Mouse (Mus musculus) CH12.LX (cell line): ENCODE data around the gene Creb5. TPM values are rescaled to one million over a fixed set of nuclear protein-coding genes. Genes with fewer than 3 reads are reported as not detected.

Experiments used
- DNase-seq: peaks from one replicate; pipeline ENCODE4 v3.0.0-alpha.2; 2013; ENCODE audit errors: extremely low read depth
- H3K27ac ChIP-seq: 2 replicates; pipeline ENCODE4 v1.5.1; 2012; ENCODE audit warnings: low read depth, mild to moderate bottlenecking, control low read depth, moderate library complexity; ENCODE audit not compliant: insufficient read depth
- H3K27me3 ChIP-seq: replicated peaks from 2 replicates; pipeline ENCODE3; 2012; ENCODE audit warnings: inconsistent platforms
- H3K36me3 ChIP-seq, 2 experiments: replicated peaks in 1 of 2; 2 replicates each; pipeline versions ENCODE3 to v1.6.1; 2012; ENCODE audit warnings: inconsistent platforms in 1 of 2, low read length in 1 of 2, mild to moderate bottlenecking in 1 of 2, mixed read lengths in 1 of 2, moderate library complexity in 1 of 2; ENCODE audit not compliant: control insufficient read depth in 1 of 2, insufficient read depth in 1 of 2
- H3K4me1 ChIP-seq, 2 experiments: 2 replicates each; pipeline ENCODE4 v1.6.1; 2012; ENCODE audit warnings: inconsistent platforms in 1 of 2, moderate library complexity in 1 of 2; ENCODE audit not compliant: insufficient read depth in 2 of 2, control insufficient read depth in 1 of 2
- H3K4me2 ChIP-seq: 2 replicates; pipeline ENCODE4 v1.6.1; 2012; ENCODE audit warnings: low read depth, mild to moderate bottlenecking, control low read depth; ENCODE audit not compliant: poor library complexity, insufficient read depth, severe bottlenecking
- H3K4me3 ChIP-seq, 3 experiments: fragments of 150-350 bp in 1 of 3; sonication (generic) in 1 of 3; replicated peaks in 1 of 3; 2 replicates each; pipeline versions ENCODE3 to v1.5.1; 2011 to 2012; ENCODE audit warnings: low read depth in 2 of 3, low read length in 2 of 3, mild to moderate bottlenecking in 2 of 3, moderate library complexity in 2 of 3, control low read depth in 1 of 3, improper control_type of control experiment in 1 of 3, inconsistent platforms in 1 of 3, mixed read lengths in 1 of 3; ENCODE audit not compliant: poor library complexity in 1 of 3
- H3K79me2 ChIP-seq: replicated peaks from 2 replicates; pipeline ENCODE4 v1.6.1; 2012; ENCODE audit warnings: mild to moderate bottlenecking, moderate library complexity; ENCODE audit not compliant: control insufficient read depth, poor library complexity, insufficient read depth, severe bottlenecking; ENCODE audit errors: extremely low read depth
- H3K9ac ChIP-seq: 2 replicates; pipeline ENCODE4 v1.6.1; 2012; ENCODE audit warnings: low read depth, mild to moderate bottlenecking, control low read depth, moderate library complexity; ENCODE audit not compliant: insufficient read depth
- H3K9me3 ChIP-seq: replicated peaks from 2 replicates; pipeline ENCODE3; 2012; ENCODE audit warnings: low read length, inconsistent platforms, mixed read lengths
- BHLHE40 ChIP-seq: IDR thresholded peaks from 2 replicates; pipeline ENCODE4 v1.6.1; 2011; ENCODE audit warnings: mild to moderate bottlenecking, low read depth, low read length, improper control_type of control experiment
- E2F4 ChIP-seq: IDR thresholded peaks from 2 replicates; pipeline ENCODE4 v1.6.1; 2011; ENCODE audit warnings: low read depth, low read length, improper control_type of control experiment; ENCODE audit not compliant: insufficient replicate concordance
- ELF1 ChIP-seq: IDR thresholded peaks from 2 replicates; pipeline ENCODE4 v1.6.1; 2014; ENCODE audit warnings: low read depth, mild to moderate bottlenecking, inconsistent platforms, low read length, improper control_type of control experiment
- EP300 ChIP-seq: IDR thresholded peaks from 2 replicates; pipeline ENCODE4 v1.6.1; 2011; ENCODE audit warnings: low read length, improper control_type of control experiment
- ETS1 ChIP-seq: conservative IDR thresholded peaks from 2 replicates; pipeline ENCODE4 v1.6.1; 2012; ENCODE audit warnings: low read depth, mild to moderate bottlenecking, inconsistent platforms, low read length, improper control_type of control experiment, moderate library complexity
- IRF4 ChIP-seq: IDR thresholded peaks from 2 replicates; pipeline ENCODE4 v1.6.1; 2014; ENCODE audit warnings: low read depth, mild to moderate bottlenecking, inconsistent platforms, low read length, improper control_type of control experiment
- JUN ChIP-seq: IDR thresholded peaks from 2 replicates; pipeline ENCODE4 v1.6.1; 2011; ENCODE audit warnings: low read depth, mild to moderate bottlenecking, low read length, improper control_type of control experiment, moderate library complexity; ENCODE audit not compliant: insufficient read depth
- JUND ChIP-seq: conservative IDR thresholded peaks from 2 replicates; pipeline ENCODE4 v1.6.1; 2011; ENCODE audit warnings: low read depth, low read length, improper control_type of control experiment
- MAFK ChIP-seq: IDR thresholded peaks from 2 replicates; pipeline ENCODE4 v1.6.1; 2011; ENCODE audit warnings: low read length, improper control_type of control experiment; ENCODE audit not compliant: insufficient replicate concordance
- MAX ChIP-seq: IDR thresholded peaks from 2 replicates; pipeline ENCODE4 v1.6.1; 2011; ENCODE audit warnings: low read length, improper control_type of control experiment
- MAZ ChIP-seq: IDR thresholded peaks from 2 replicates; pipeline ENCODE4 v1.6.1; 2012; ENCODE audit warnings: low read depth, mild to moderate bottlenecking, inconsistent platforms, low read length, improper control_type of control experiment, moderate library complexity
- MEF2A ChIP-seq: IDR thresholded peaks from 2 replicates; pipeline ENCODE4 v1.6.1; 2014; ENCODE audit warnings: low read depth, mild to moderate bottlenecking, inconsistent platforms, low read length, improper control_type of control experiment, borderline replicate concordance
- MXI1 ChIP-seq: IDR thresholded peaks from 2 replicates; pipeline ENCODE4 v1.6.1; 2011; ENCODE audit warnings: mild to moderate bottlenecking, low read depth, low read length, improper control_type of control experiment
- MYC ChIP-seq: IDR thresholded peaks from 2 replicates; pipeline ENCODE4 v1.6.1; 2011; ENCODE audit warnings: low read depth, mild to moderate bottlenecking, improper control_type of control experiment, low read length
- NRF1 ChIP-seq: IDR thresholded peaks from 2 replicates; pipeline ENCODE4 v1.6.1; 2014; ENCODE audit warnings: low read depth, mild to moderate bottlenecking, inconsistent platforms, low read length, improper control_type of control experiment, moderate library complexity
- PAX5 ChIP-seq: IDR thresholded peaks from 2 replicates; pipeline ENCODE4 v1.6.1; 2012; ENCODE audit warnings: low read length, inconsistent platforms, mixed read lengths
- POLR2A ChIP-seq: IDR thresholded peaks from 2 replicates; pipeline ENCODE4 v1.6.1; 2011; ENCODE audit warnings: low read depth, mild to moderate bottlenecking, improper control_type of control experiment, low read length
- POLR2AphosphoS2 ChIP-seq: IDR thresholded peaks from 2 replicates; pipeline ENCODE4 v1.6.1; 2011; ENCODE audit warnings: low read depth, low read length, improper control_type of control experiment
- RAD21 ChIP-seq: IDR thresholded peaks from 2 replicates; pipeline ENCODE4 v1.6.1; 2011; ENCODE audit warnings: low read depth, mild to moderate bottlenecking, low read length, improper control_type of control experiment, moderate library complexity
- RCOR1 ChIP-seq: conservative IDR thresholded peaks from 2 replicates; pipeline ENCODE4 v1.6.1; 2012; ENCODE audit warnings: low read depth, mild to moderate bottlenecking, inconsistent platforms, low read length, improper control_type of control experiment
- SIN3A ChIP-seq: IDR thresholded peaks from 2 replicates; pipeline ENCODE4 v1.6.1; 2012; ENCODE audit warnings: low read length, improper control_type of control experiment, inconsistent platforms
- SMC3 ChIP-seq: IDR thresholded peaks from 2 replicates; pipeline ENCODE4 v1.6.1; 2011; ENCODE audit warnings: low read depth, low read length, improper control_type of control experiment
- TBP ChIP-seq: conservative IDR thresholded peaks from 2 replicates; pipeline ENCODE4 v1.6.1; 2011; ENCODE audit warnings: low read depth, low read length, improper control_type of control experiment
- TCF12 ChIP-seq: IDR thresholded peaks from 2 replicates; pipeline ENCODE4 v1.6.1; 2014; ENCODE audit warnings: low read depth, mild to moderate bottlenecking, inconsistent platforms, low read length, improper control_type of control experiment
- USF1 ChIP-seq: IDR thresholded peaks from 2 replicates; pipeline ENCODE4 v1.6.1; 2014; ENCODE audit warnings: low read depth, mild to moderate bottlenecking, inconsistent platforms, low read length, improper control_type of control experiment
- USF2 ChIP-seq: conservative IDR thresholded peaks from 2 replicates; pipeline ENCODE4 v1.6.1; 2011; ENCODE audit warnings: low read depth, low read length, improper control_type of control experiment
- ZC3H11A ChIP-seq: IDR thresholded peaks from 2 replicates; pipeline ENCODE4 v1.6.1; 2012; ENCODE audit warnings: low read depth, mild to moderate bottlenecking, inconsistent platforms, low read length, improper control_type of control experiment
- ZKSCAN1 ChIP-seq: IDR thresholded peaks from 2 replicates; pipeline ENCODE4 v1.6.1; 2012; ENCODE audit warnings: low read depth, inconsistent platforms, low read length, improper control_type of control experiment, borderline replicate concordance
- ZMIZ1 ChIP-seq: IDR thresholded peaks from 2 replicates; pipeline ENCODE4 v1.6.1; 2012; ENCODE audit warnings: low read depth, mild to moderate bottlenecking, inconsistent platforms, low read length, improper control_type of control experiment
- ZNF384 ChIP-seq: IDR thresholded peaks from 2 replicates; pipeline ENCODE4 v1.6.1; 2012; ENCODE audit warnings: low read depth, low read length, improper control_type of control experiment, inconsistent platforms
- dilution Hi-C: fragments of 300-500 bp; cut with MboI; formaldehyde crosslinking; loops from 2 replicates; pipeline ENCODE4 v1.14.3; 2020; ENCODE audit warnings: low sequenced_read_pairs; ENCODE audit not compliant: extremely low pct_unique_long_range_greater_than_20kb, extremely low pct_ligation_motif_present
- in situ Hi-C: fragments of 300-500 bp; cut with MboI; formaldehyde crosslinking; loops from 3 replicates; pipeline ENCODE4 v1.14.3; 2019; ENCODE audit warnings: low sequenced_read_pairs, low pct_ligation_motif_present, low pct_unique_long_range_greater_than_20kb, mixed read lengths
- polyA plus RNA-seq: library from polyadenylated mRNA; unstranded; fragments of >175 nt; gene quantifications from 2 replicates; pipeline ENCODE4 v1.2.1, GENCODE M21; 2012; ENCODE audit warnings: low read depth; ENCODE audit not compliant: insufficient read length
- total RNA-seq, 2 experiments: library from RNA; depleted of rRNA; stranded (reverse); fragments of 300-350 nt in 1 of 2; fragments of >200 nt in 1 of 2; gene quantifications; 2 replicates each; pipeline ENCODE4 v1.2.3; 2012 to 2014

The Creb5 gene
- total and polyA plus RNA-seq, 3 experiments: 0.68 to 2.1 (median 0.86) TPM

- TF ChIP-seq MAZ (no peak), JUN (peak; percentile 84), ZKSCAN1 (no peak), RCOR1 (no peak), MAX (peak; percentile 77; the same call in 1 of the 2 replicates), USF1 (no peak), MEF2A (peak; percentile 88; the same call in 1 of the 2 replicates)
Observed at GRCm38 (mm10) chr6:53637356-53638351, 350.6 kb downstream of the Creb5 start (continued).

GRCm38 (mm10) chr6:53641633-53642605 lies 354.8 kb downstream of the Creb5 start:
- dilution Hi-C loops: no loop called here
- Histone ChIP-seq H3K36me3 (no peaks in the 10 kb centered on the region), H3K27ac (peak overlapping the region; percentile 73), H3K9ac (peak overlapping the region; percentile 11; the same call in 1 of the 2 replicates), H3K4me3 (peak overlapping the region in 2 of 3 experiments; percentile 9 to 31), H3K27me3 (no peaks in the 10 kb centered on the region), H3K79me2 (no peaks in the 10 kb centered on the region), H3K4me2 (peak overlapping the region; percentile 77), H3K9me3 (no peaks in the 10 kb centered on the region), H3K4me1 (peaks cover 21 to 60% of the 10 kb centered on the region in 2 experiments)
- TF ChIP-seq NRF1 (no peak), USF1 (peak; percentile 50), POLR2A (peak; percentile 38; the same call in 1 of the 2 replicates), BHLHE40 (peak; percentile 96), RAD21 (peak; percentile 16), USF2 (0 out of 2 replicates have a peak, but pooled peaks have one; percentile 4), MXI1 (peak; percentile 50; the same call in 1 of the 2 replicates), TCF12 (peak; percentile 84), JUND (peak; percentile 42; the same call in 1 of the 2 replicates), MAX (peak; percentile 65), EP300 (peak; percentile 93), ZNF384 (no peak), JUN (peak; percentile 33; the same call in 1 of the 2 replicates), ZMIZ1 (no peak), SMC3 (peak; percentile 17), RCOR1 (peak; percentile 65; the same call in 1 of the 2 replicates), POLR2AphosphoS2 (no peak), ZC3H11A (no peak), MYC (peak; percentile 78; the same call in 1 of the 2 replicates), TBP (peak; percentile 47; the same call in 1 of the 2 replicates), ETS1 (peak; percentile 92), ELF1 (no peak), MEF2A (peak; percentile 84), IRF4 (peak; percentile 85), E2F4 (no peak), PAX5 (no peak), MAFK (peak; percentile 50; the same call in 1 of the 2 replicates), SIN3A (no peak; the same call in 1 of the 2 replicates)
- DNase-seq: peak; percentile 93
- in situ Hi-C loops: loop anchor here (25.0 kb wide), 1 partner anchor 130 kb away; no protein-coding TSS in a partner anchor
